Mouse (Mus musculus) neutrophil, adult 5-6 weeks (primary cell): ENCODE measurements around the gene Slc9a9. TPM values are rescaled to one million over a fixed set of nuclear protein-coding genes. Genes with fewer than 3 reads are reported as not detected.

Experiments used
- ATAC-seq: fragments of 151-379, 151-347 bp; 2 replicates; pipeline ENCODE4 v1.8.0; 2017; ENCODE audit warnings: mild to moderate bottlenecking, moderate TSS enrichment; ENCODE audit not compliant: insufficient number of reproducible peaks, poor library complexity, low FRiP score, severe bottlenecking; ENCODE audit errors: extremely low read depth
- total RNA-seq: library from RNA; stranded (forward); fragments of 200-1000 nt; gene quantifications from 2 replicates; pipeline ENCODE4 v1.2.3, GENCODE M21; 2017

Slc9a9 gene
- total RNA-seq, 1 experiment from 2014 or later = 31.4 TPM

DNA sequence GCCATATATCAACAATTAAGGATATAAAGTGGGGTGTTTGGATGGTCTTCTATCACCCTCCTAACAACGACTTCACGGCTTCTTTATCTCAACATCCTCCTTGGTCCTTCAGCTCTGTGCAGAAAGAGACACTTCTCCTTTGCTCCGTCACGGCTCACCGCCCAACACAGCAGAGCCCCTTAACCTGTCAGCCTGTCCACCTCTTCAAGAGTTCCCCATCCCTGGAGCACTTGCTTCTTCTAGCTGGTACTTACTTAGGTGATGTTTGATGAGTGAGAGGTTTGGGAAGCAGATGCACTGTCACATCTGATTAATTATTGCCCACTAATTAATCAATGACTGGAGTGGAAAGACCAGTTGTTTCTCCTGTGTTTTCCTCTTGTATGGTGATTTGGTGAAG is 213.7 kb downstream of the Slc9a9 start:
- no peak for ATAC-seq

DNA sequence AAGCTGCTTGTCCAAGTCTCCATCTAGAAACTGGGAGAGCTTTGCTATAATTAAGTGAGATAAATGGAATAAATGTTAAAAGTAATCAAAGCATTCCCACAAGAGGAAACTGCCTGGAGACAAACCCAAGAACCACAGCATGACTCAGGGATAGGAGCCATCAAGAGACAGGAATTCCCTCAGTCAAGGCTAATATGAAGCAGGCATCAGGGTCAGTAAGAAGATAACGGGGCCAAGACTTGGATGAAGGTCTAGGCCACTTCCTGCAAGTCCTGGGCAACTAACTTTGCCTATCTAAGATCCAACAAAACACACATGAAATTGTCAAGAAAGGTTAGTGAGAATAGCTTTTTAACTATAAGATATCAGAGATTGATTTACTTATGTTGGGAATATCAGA is 215.4 kb downstream of the Slc9a9 start:
- ATAC-seq = no peak

DNA sequence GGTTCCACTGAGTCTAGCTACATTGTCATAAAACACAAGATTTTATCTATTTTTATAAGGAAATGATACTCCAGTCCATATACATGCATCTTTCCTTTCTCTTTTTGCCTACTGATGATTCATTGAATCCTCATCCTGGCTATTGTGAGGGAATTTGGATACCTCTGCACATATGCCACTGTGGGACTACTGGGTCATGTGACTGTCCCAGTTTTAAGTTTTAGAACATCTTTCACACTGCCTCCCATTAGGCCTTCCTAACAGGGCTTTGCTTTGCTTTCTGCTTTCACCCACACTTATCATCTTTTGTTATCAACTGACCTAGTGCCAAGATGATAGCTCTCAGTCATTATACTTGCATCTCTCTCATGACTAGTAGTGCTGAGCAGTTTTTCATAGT is 219.9 kb downstream of the Slc9a9 start:
- ATAC-seq = no peak

DNA sequence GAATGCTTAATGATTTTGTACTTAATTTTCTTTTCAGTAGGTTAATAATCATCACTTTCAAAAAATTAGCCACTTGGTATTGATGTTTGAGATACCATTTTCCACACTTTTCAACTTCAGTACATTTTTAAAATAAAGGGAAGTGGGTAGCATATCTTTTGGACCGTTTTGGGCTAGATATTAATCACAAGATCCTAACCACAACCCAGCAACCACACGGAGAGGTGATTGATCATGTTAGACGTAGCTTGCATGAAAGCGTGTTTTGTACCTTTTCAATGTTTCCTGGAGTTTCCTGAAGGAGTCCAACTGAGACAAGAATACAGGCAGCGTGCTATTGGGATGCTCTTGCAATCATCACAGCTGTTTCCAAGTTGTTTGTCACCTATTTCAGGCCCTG is 226.2 kb downstream of the Slc9a9 start:
- ATAC-seq = no peak

DNA sequence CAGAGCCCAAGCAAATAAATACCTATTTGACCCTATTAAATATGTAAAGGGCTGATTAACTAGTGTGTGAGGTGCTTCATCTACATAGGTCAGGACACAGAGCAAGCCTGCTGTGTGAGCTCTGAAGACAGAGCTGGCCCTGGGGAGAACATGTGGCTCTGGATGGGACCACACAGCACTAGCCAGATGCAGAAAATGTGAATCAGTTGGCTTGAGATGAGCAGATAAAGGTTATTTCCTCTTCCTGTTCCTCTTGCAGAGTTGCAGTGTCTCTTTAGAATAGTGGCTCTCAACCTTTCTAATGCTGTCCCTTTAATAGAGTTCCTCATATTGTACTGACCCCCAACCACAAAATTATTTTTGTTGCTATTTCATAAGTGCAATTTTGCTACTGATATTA is 234.5 kb downstream of the Slc9a9 start:
- no peak for ATAC-seq

DNA sequence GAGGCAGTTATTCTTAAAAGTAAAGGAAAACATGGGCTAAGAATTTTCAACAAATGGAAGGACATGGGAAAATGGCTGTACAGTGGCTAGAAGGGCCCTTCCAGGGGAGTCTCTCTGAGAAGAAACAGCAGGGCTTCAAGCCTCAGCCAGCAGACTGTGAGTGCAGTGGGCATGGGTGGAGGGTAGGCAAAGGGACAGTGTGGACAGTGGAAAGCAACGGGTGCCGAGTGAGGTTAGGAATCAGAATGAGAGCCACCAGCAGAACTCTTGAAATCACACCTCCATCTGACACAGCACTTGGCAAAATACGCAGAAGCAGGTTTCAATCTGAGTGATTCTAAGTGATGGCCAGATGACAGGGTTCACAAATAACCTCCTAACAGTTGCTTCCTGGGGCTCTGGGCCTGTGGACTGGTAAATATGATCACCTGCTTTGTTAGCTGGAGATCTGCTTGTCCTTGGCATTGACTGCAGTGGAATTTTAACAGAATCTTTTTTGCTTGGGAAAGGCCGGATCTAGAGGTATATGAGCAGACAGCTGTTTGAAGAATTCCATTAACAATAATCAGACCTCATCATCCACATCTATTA is 237.4 kb downstream of the Slc9a9 start:
- ATAC-seq = no peak

DNA sequence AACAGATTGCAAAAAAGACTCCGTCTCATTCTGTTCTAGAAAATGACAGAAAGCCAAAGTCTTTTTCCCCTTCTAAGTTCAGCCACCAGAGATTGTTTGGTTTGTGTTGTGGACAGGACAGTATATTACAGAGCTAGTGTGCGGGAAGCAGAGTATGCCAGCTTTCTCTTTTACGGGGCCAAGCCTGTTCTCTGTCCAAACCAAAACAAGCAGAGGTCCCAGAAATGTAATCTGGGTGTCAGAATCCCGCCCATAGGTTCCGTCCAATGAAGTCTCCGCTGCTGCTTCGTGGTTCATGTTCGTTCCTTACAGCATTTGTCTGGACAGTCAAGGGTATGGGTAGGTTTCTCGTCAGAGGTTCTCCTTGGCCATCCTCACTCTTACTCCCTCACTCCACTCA is 242.4 kb downstream of the Slc9a9 start:
- no peak for ATAC-seq

DNA sequence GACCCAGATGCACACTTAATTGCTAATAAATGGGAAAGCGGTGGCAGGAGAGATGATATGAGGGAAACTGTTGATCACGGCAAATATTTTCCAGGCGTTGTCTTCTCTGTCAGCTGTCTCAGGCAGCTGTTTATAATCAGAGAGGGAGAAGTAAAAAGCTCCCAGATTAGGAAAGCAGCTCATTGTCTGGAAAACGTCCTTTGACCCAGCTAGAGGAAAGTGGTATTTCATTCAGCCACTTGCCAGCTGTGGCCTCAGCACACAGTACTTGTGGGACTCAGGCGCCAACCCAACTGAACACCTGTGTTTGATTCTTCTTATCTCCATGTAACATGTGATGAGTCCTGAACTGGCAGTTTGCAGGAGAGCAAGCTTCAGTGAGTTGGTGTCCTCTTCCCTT is 252.4 kb downstream of the Slc9a9 start:
- no peak for ATAC-seq

DNA sequence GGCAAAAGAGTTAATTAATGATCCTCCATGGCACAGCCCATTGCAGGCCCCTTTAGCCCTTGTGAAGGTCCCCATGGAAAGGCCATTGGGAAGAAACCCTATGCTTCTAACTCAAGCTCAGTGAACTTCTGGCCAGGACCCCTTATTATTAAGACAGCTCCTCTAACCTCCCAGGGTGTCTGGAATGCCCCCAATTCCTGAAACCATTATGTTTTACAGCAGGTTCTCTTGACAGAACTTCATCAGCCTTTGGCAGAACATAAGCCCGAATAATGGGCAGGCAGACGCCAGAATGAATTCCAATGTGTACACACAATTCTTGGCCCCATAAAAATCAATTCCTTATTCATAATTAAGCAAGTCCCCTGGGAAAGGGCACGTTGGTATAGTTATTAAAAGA is 256.1 kb downstream of the Slc9a9 start:
- ATAC-seq = no peak

DNA sequence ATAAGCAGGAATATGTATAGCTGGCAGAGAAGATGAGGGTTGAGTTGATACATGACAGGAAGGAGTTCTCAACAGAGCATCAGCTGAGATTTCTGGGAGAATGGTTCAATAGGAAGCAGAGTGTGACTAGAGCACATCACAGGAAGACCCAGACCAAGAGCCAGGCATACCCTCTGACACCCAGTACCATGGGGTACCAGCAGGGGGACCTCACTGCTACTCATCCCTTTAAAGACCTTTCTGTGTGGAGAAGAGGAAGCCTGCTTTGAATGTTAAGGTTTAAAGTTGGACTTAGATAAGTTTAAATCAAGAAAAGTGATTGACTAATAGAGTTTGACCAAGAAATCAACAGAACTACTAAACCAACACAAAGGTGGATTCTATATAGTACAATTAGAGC is 257.4 kb downstream of the Slc9a9 start:
- ATAC-seq = no peak

DNA sequence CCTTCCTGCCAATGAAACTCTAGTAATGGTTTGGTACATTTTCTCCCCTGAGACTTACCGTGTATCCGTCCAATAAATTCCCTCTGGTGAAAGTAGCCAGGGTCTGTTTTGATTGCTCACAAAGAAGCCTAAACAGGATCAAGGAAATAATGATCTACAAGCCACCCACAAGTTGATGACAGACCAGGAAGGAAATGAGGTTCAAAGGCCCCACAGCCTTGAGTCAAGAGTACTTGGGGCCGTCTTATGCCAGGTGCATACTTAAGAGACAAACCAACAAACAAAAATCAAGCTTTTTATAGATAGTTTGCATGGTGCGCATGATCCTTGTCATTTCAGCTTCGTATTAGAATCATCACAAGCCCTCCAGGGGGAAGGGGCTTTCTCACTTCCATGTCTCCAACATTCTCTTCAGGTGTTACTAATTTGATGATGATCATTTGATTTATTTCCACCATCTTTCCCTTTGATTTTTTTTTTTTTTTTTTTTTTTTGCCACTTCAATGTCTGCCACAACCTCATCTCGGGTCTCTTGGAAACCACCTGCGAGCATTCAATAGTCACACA is 275.9 kb downstream of the Slc9a9 start:
- ATAC-seq = peak; percentile 41; the same call in 1 of the 2 replicates

DNA sequence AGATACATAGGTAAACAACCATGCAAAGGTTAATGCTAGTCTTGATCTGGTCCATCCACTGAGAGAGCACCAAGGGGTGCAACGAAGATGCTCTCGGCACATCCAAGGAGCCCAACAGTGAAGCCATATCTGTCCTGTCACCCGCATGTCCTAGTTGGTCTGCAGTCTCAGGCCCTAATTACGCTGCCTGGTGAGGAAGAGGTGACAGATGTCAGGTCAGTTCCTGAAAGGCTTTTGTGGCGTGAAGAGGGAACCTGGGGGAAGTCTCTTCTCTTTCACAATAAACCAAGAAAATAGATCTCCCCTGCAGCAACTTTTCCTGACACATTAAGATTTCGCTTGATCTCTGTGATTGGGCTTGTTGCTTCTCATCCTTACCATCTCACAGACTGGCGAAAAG is 277.5 kb downstream of the Slc9a9 start:
- ATAC-seq = no peak

DNA sequence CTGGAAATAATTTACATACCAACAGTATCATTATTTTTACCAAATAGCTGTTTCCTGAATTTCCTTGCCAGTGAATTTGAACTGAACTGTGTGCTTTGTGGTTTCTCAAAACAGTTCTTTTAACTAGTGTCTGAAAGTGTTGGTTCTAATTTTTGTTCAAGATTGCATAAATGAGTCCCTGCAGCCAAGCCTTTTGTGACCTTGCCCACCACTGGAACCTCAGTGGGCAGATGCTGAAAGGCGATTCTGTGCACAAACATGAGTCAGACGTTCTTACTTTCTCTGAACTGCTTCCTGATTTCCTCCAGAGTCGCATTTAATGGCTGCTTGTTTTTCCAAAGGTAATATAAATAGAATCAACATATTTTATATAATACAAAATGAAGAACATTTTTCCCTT is 281.0 kb downstream of the Slc9a9 start:
- ATAC-seq = no peak

DNA sequence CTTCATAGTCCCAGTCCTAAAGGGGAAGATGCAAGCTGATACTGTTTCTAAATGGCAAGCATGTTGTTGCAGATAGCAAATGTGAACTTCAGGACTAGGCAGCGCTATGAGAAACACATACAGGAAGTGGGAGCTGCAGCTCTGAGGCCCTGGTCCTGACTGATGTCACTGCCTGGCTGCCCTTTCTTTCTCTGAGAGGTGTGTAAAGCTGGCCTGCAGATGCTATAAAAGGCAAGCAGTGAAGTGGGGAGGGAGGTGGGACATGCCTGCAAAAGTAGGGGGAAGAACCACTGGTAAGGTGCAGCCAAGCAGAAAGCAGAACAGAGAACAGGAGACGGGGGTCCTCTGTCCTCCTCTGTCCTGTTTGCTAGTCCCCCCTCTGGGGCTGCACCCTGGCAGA is 285.9 kb downstream of the Slc9a9 start:
- no peak for ATAC-seq

DNA sequence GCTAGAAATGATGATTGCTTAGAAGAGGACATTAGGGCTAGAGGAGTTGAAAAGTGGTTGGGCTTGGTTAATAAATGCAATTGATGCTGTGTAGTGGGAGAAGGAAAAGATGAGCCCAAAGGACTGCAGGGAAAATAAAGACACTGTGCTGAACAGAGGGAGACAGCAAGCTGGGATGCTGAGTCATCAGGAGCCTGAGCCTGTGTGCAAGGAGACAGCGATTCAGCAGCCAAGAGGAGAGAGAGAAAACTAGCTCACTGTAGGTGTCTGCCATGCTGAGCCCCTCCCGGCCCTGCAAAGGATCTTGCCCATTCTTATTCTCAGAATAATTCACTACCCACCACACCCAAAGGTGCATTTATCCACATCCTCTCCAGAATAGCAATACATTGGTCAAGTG is 288.7 kb downstream of the Slc9a9 start:
- no peak for ATAC-seq

DNA sequence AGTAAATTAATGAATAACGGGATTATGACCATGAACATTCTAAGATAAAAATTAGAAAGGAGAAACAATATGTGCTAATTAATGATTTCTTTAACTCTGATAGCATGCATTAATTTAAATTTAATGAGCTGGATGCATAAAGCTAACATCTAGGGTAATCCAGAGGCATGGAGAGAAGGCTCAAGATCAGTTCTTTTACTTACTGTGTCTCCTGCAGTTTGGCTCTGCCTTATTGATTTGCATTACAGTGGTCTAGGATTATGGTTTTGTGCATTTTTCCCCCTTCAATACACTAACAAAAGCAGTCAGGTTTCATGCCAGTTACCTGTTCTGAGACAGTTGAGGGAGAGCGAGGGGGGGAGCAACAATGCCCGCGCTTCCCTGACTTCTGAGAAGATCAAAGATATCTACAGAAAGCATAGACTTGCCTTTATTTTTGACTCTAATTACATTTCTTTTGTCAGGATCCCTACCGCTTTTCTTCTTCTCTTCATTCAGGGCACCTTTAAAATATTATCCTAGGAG is 298.9 kb downstream of the Slc9a9 start:
- ATAC-seq = no peak

DNA sequence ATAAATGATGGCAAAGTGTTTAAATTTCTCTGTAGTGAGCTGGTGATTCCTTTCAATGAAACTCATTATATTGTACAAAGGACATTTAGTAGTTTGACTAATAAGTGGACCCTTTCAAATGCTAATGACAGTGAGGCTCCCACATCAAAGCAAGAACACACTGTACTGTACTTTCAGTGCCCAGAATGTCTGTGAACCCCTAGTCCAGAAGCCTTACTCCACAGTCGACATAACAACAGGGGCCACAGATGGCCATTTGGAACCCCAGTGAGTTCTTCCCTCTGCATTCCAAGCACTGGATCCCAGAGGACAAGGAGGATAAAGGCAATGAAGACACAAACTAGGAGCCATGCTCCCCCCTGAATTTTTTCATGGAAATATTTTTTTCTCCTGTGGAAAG is 299.4 kb downstream of the Slc9a9 start:
- ATAC-seq = no peak

DNA sequence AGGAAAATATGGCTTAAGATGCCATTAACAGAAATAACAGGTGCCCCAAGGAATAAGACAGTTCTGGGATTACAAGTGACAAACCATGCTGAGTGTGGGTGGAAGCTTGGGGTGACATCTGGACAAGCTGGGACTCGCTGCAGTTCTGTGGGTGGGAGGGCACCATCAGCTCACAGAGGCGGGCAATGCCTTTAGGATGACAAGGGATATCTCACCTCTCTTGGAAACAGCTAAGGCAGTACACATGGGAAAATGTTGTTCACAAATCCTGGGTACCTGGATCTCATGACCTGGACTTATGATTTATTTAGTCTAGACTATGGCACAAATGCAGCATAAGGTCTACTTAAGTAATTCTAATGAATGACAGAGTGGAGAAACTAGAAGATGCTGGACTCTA is 302.3 kb downstream of the Slc9a9 start:
- no peak for ATAC-seq

DNA sequence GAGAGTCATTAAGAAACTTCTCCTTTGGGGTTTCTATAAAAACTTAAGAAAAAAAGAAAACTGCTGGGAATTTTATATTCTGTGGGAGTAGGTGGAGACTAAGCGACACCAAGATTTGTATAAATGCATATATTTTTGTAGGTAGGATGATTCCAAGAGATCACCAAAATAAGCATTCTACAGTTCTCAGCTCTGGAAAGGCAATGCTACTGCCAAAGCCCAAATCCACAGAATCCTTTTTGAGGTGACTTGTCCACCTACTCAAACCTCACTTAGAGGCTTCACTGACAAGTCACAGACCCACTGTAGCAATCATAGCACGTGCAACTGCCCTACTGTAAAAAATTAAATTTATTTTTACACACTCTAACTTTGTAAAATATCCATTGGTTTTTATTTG is 303.0 kb downstream of the Slc9a9 start:
- ATAC-seq = no peak

DNA sequence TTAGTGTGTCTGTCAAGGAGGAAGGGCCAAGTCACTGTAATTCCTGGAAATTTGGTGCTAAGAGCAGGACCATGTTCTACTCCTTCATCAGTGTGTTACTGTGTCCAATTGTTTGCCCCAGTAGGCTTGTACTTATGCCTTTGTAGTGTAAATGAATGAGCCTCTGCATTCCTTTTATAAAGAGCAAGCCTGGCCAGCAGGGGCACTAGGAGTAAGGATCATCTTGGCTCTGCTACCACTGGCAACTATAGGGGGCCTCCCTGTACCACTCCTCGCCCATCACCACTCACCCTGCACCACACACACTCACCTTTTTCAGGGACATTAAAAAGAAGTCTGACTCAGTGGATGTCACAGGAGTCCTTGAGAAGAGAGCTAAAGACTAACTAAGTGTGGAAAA is 306.5 kb downstream of the Slc9a9 start:
- no peak for ATAC-seq

DNA sequence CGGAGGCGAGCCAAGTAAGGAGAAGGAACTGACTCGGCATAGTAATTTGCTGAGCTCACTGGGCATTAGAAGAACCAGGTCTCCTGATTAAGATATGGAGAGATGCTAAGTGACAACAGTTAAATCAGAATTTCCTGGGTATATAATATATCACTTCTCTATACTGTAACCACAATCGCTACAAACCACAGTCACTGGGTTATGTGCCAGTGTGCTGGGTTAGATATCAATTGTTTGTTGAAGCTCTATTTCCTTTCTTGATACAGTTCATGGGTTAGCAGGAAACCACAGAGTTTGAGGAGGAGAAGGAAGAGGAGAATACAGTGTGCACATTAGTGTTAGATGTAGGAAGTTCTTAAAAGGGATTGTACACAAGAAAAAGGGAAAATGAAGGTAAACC is 323.9 kb downstream of the Slc9a9 start:
- no peak for ATAC-seq
